ENCODE assay signal across 8 mouse cellular contexts in genomic region chr13:63573256-63573835, GRCm38 (mm10). TPM values are rescaled to one million over a fixed set of nuclear protein-coding genes. Genes with fewer than 3 reads are reported as not detected.
DNase-seq lines count a peak whose midpoint lies in the region; ATAC-seq and TF ChIP-seq lines count a peak whose summit lies in the region.

Gene Ptch1 (minus strand): TSS chr13:63573598.

- peaks cover 34% of the 10 kb centered on the region for H3K4me1 ChIP-seq in limb, embryonic 13.5 days
- peaks cover 20% of the 10 kb centered on the region for H3K4me1 ChIP-seq in midbrain, embryonic 14.5 days (ENCODE audit: control insufficient read depth, insufficient read depth, low read length)
- H3K4me1 ChIP-seq in thymus, adult 2 months (replicated peaks; ENCODE audit: control insufficient read depth, insufficient read depth, low read length), result peaks cover 17% of the 10 kb centered on the region

- TF ChIP-seq CTCF in thymus, adult 2 months (IDR thresholded peaks at IDR 0.05; ENCODE audit: borderline replicate concordance, control insufficient read depth, extremely low read depth, insufficient read depth, low read length, poor library complexity), result no peak

- no peak for ATAC-seq in common myeloid progenitor, adult 5-6 weeks (replicated peaks; ENCODE audit: low read depth, poor library complexity, severe bottlenecking)
- peak; percentile 44 for ATAC-seq in inflammation-experienced regulatory T-cells, adult 6 months
- ATAC-seq in limb, embryonic 13.5 days (ENCODE audit: low FRiP score, low read depth), result peak; percentile 49
- ATAC-seq in midbrain, embryonic 14.5 days (ENCODE audit: low FRiP score, low TSS enrichment), result peak; percentile 67

- no peaks in the 10 kb centered on the region for H3K36me3 ChIP-seq in limb, embryonic 13.5 days
- no peaks in the 10 kb centered on the region for H3K36me3 ChIP-seq in midbrain, embryonic 14.5 days (ENCODE audit: control insufficient read depth, insufficient read depth, low read length)
- H3K36me3 ChIP-seq in thymus, adult 2 months (ENCODE audit: control insufficient read depth, insufficient read depth, low read length), result no peaks in the 10 kb centered on the region

- peak within 1 kb of the TSS; percentile 98 for H3K4me2 ChIP-seq in limb, embryonic 13.5 days (replicated peaks)
- H3K4me2 ChIP-seq in midbrain, embryonic 14.5 days (ENCODE audit: low read length), result peak within 1 kb of the TSS; percentile 94

- DNase-seq in urinary bladder, postnatal 14 days (ENCODE audit: low spot score), result peak; percentile 31
- no peak for DNase-seq in urinary bladder, postnatal 36 days (ENCODE audit: low spot score in 2 of 2)
- peak; percentile 23 for DNase-seq in gastrocnemius, postnatal 25 days
- peak; percentile 81 for DNase-seq in midbrain, embryonic 14.5 days
- peak; percentile 35 for DNase-seq in thymus, adult 2 months

- WGBS in limb, embryonic 13.5 days, result under 1% methylated on average over 43 of the region's 44 CpGs
- WGBS in midbrain, embryonic 14.5 days, result under 1% methylated on average over 43 of the region's 44 CpGs
- 3% methylated on average over 43 of the region's 44 CpGs for WGBS in thymus, adult 2 months

- peak within 1 kb of the TSS; percentile 93 for H3K27ac ChIP-seq in limb, embryonic 13.5 days
- peak within 1 kb of the TSS; percentile 88 for H3K27ac ChIP-seq in midbrain, embryonic 14.5 days (replicated peaks; ENCODE audit: low read depth, low read length)
- H3K27ac ChIP-seq in thymus, adult 2 months (ENCODE audit: control insufficient read depth, insufficient read depth, low read length), result no peak within 1 kb of the TSS

- TF ChIP-seq POLR2A in thymus, adult 2 months (IDR thresholded peaks at IDR 0.05; ENCODE audit: control insufficient read depth, extremely low read depth, insufficient read depth, low read length, poor library complexity), result no peak

- H3K27me3 ChIP-seq in limb, embryonic 13.5 days, result peaks cover 61% of the 10 kb centered on the region
- H3K27me3 ChIP-seq in midbrain, embryonic 14.5 days (ENCODE audit: control insufficient read depth, insufficient read depth, low read length), result peaks cover 57% of the 10 kb centered on the region
- H3K27me3 ChIP-seq in thymus, adult 2 months (ENCODE audit: control insufficient read depth, insufficient read depth, low read length), result peaks cover 12% of the 10 kb centered on the region

- no peaks in the 10 kb centered on the region for H3K9me3 ChIP-seq in limb, embryonic 13.5 days
- H3K9me3 ChIP-seq in midbrain, embryonic 14.5 days (ENCODE audit: control insufficient read depth, low read length), result no peaks in the 10 kb centered on the region

- peak within 1 kb of the TSS; percentile 97 for H3K4me3 ChIP-seq in limb, embryonic 13.5 days
- peak within 1 kb of the TSS; percentile 68 for H3K4me3 ChIP-seq in midbrain, embryonic 14.5 days (replicated peaks; ENCODE audit: low read depth, low read length)
- H3K4me3 ChIP-seq in thymus, adult 2 months (ENCODE audit: control insufficient read depth, insufficient read depth, low read length), result peak within 1 kb of the TSS; percentile 48

- H3K9ac ChIP-seq in limb, embryonic 13.5 days, result peak within 1 kb of the TSS; percentile 89
- peak within 1 kb of the TSS; percentile 86 for H3K9ac ChIP-seq in midbrain, embryonic 14.5 days (replicated peaks; ENCODE audit: low read length)

RNA-seq across cellular contexts. Expression of gene Ptch1, which starts in this region (rescaled TPM):
- total RNA-seq in common myeloid progenitor, adult 5-6 weeks (2017), result 11.9 and 13.8 TPM in 2 replicates
- 10 to 100 TPM in 1 of 2 experiments, 1 to 10 TPM in 1; 9.9 to 11.2 TPM for total RNA-seq in gastrocnemius, postnatal 25 days (2021)
- polyA plus RNA-seq in inflammation-experienced regulatory T-cells, adult 6 months (2017; shearing (Covaris generic)), result 10 to 100 TPM in 2 of 3 experiments, 1 to 10 TPM in 1; 9.5 to 13.2 (median 12.1) TPM
- polyA plus RNA-seq in limb, embryonic 13.5 days (2015; fragmentation: Nextera tagmentation; extraction: Ambion mirVana), result 27.4 and 30.0 TPM in 2 replicates
- polyA plus RNA-seq in midbrain, embryonic 14.5 days (2014; fragmentation: Nextera tagmentation; extraction: Ambion mirVana), result 17.4 and 17.8 TPM in 2 replicates
- polyA plus RNA-seq in thymus, adult 2 months (2012; rRNA removed), result 27.2 and 30.2 TPM in 2 replicates

Comparison
In these comparisons a context has a peak if more than half of its experiments do, and no peak if none do; other contexts are left out.
1. DNase-seq: peak in urinary bladder, postnatal 14 days (single experiment), gastrocnemius, postnatal 25 days (single experiment), midbrain, embryonic 14.5 days (single experiment) and thymus, adult 2 months (single experiment); none in urinary bladder, postnatal 36 days (0 of 2).
2. Peak in every context shown above with its lines, with median percentiles within 50 percentile points of each other: H3K4me3 ChIP-seq.